Mouse (Mus musculus) CH12.LX (cell line): Measurements from ENCODE around the gene Cmya5.

Source experiments
- BHLHE40 ChIP-seq: IDR thresholded peaks from 2 replicates; pipeline ENCODE4 v1.6.1; 2011; ENCODE audit warnings: mild to moderate bottlenecking, low read depth, low read length, improper control_type of control experiment
- CTCF ChIP-seq, 2 experiments: IDR thresholded peaks in 1 of 2; conservative IDR thresholded peaks in 1 of 2; 2 replicates each; pipeline ENCODE4 v1.5.1; 2011 to 2012; ENCODE audit warnings: low read depth in 2 of 2, low read length in 2 of 2, improper control_type of control experiment in 1 of 2, inconsistent platforms in 1 of 2, mild to moderate bottlenecking in 1 of 2, moderate library complexity in 1 of 2
- E2F4 ChIP-seq: IDR thresholded peaks from 2 replicates; pipeline ENCODE4 v1.6.1; 2011; ENCODE audit warnings: low read depth, low read length, improper control_type of control experiment; ENCODE audit not compliant: insufficient replicate concordance
- IRF4 ChIP-seq: IDR thresholded peaks from 2 replicates; pipeline ENCODE4 v1.6.1; 2014; ENCODE audit warnings: low read depth, mild to moderate bottlenecking, inconsistent platforms, low read length, improper control_type of control experiment
- POLR2A ChIP-seq: IDR thresholded peaks from 2 replicates; pipeline ENCODE4 v1.6.1; 2011; ENCODE audit warnings: low read depth, mild to moderate bottlenecking, improper control_type of control experiment, low read length
- RCOR1 ChIP-seq: conservative IDR thresholded peaks from 2 replicates; pipeline ENCODE4 v1.6.1; 2012; ENCODE audit warnings: low read depth, mild to moderate bottlenecking, inconsistent platforms, low read length, improper control_type of control experiment
- TCF12 ChIP-seq: IDR thresholded peaks from 2 replicates; pipeline ENCODE4 v1.6.1; 2014; ENCODE audit warnings: low read depth, mild to moderate bottlenecking, inconsistent platforms, low read length, improper control_type of control experiment
- USF1 ChIP-seq: IDR thresholded peaks from 2 replicates; pipeline ENCODE4 v1.6.1; 2014; ENCODE audit warnings: low read depth, mild to moderate bottlenecking, inconsistent platforms, low read length, improper control_type of control experiment
- USF2 ChIP-seq: conservative IDR thresholded peaks from 2 replicates; pipeline ENCODE4 v1.6.1; 2011; ENCODE audit warnings: low read depth, low read length, improper control_type of control experiment
- ZMIZ1 ChIP-seq: IDR thresholded peaks from 2 replicates; pipeline ENCODE4 v1.6.1; 2012; ENCODE audit warnings: low read depth, mild to moderate bottlenecking, inconsistent platforms, low read length, improper control_type of control experiment

- no peak for TF ChIP-seq ZMIZ1
- TF ChIP-seq CTCF (conservative IDR thresholded peaks at IDR 0.05 in 1 of 2, IDR thresholded peaks at IDR 0.05 in 1 of 2; ENCODE audit: low read depth in 2 of 2, low read length in 2 of 2): no peak
- TF ChIP-seq E2F4: no peak
- TF ChIP-seq BHLHE40: no peak
- TF ChIP-seq RCOR1: no peak
- TF ChIP-seq POLR2A: no peak
- TF ChIP-seq TCF12: no peak
- no peak for TF ChIP-seq USF2
- TF ChIP-seq USF1: no peak
- no peak for TF ChIP-seq IRF4
Measured at GRCm38 (mm10) chr13:92999860-93000259, 144.7 kb downstream of the Cmya5 start.
